Mouse (Mus musculus) limb, embryonic 11.5 days (tissue): ENCODE results near the gene Myo1c. TPM values are rescaled to one million over a fixed set of nuclear protein-coding genes. Genes with fewer than 3 reads are reported as not detected.

Experiments used
- ATAC-seq: fragments of 200-750 bp; cut with Nextera tagmentation; 2 replicates; pipeline ENCODE4 v1.8.0; 2017; ENCODE audit warnings: low read depth; ENCODE audit not compliant: insufficient number of reproducible peaks, low FRiP score, low TSS enrichment
- DNase-seq: peaks from one replicate; pipeline ENCODE4 v3.0.0-alpha.2; 2015; ENCODE audit warnings: low spot score
- H3K27ac ChIP-seq: fragments of 300-500 bp; sonication (generic); replicated peaks from 2 replicates; pipeline ENCODE4 v1.5.1; 2014; ENCODE audit warnings: low read depth, mild to moderate bottlenecking, low read length
- H3K27me3 ChIP-seq: fragments of 300-500 bp; sonication (generic); 2 replicates; pipeline ENCODE4 v1.6.1; 2014; ENCODE audit warnings: mild to moderate bottlenecking, low read length, mixed read lengths; ENCODE audit not compliant: control insufficient read depth, insufficient read depth
- H3K36me3 ChIP-seq: fragments of 300-500 bp; sonication (generic); 2 replicates; pipeline ENCODE4 v1.6.1; 2014; ENCODE audit warnings: mild to moderate bottlenecking, low read length, moderate library complexity, mixed read lengths; ENCODE audit not compliant: control insufficient read depth, insufficient read depth
- H3K4me1 ChIP-seq: fragments of 300-500 bp; sonication (generic); 2 replicates; pipeline ENCODE4 v1.6.1; 2014; ENCODE audit warnings: low read length, mixed read lengths; ENCODE audit not compliant: control insufficient read depth, insufficient read depth
- H3K4me2 ChIP-seq: fragments of 300-500 bp; sonication (generic); 2 replicates; pipeline ENCODE4 v1.6.1; 2014; ENCODE audit warnings: low read depth, mild to moderate bottlenecking, moderate library complexity; ENCODE audit not compliant: severe bottlenecking
- H3K4me3 ChIP-seq: fragments of 300-500 bp; sonication (generic); 2 replicates; pipeline ENCODE4 v1.5.1; 2014; ENCODE audit warnings: low read depth, low read length
- H3K9ac ChIP-seq: fragments of 300-500 bp; sonication (generic); 2 replicates; pipeline ENCODE4 v1.6.1; 2014; ENCODE audit warnings: mild to moderate bottlenecking, low read length
- H3K9me3 ChIP-seq: fragments of 300-500 bp; sonication (generic); 2 replicates; pipeline ENCODE4 v1.6.1; 2016; ENCODE audit warnings: low read length; ENCODE audit not compliant: control insufficient read depth
- WGBS: fragments of 180-500 bp; shearing (Covaris S2); extraction: QIAGEN DNeasy Blood & Tissue Kit; methylation state at CpG from one replicate; pipeline ENCODE4 v1.1.7; 2014; 5-methylcytosine and 5-hydroxymethylcytosine counted together
- polyA plus RNA-seq: library from polyadenylated mRNA; unstranded; fragments of >200 nt; fragmentation: Nextera tagmentation; extraction: Ambion mirVana; gene quantifications from 2 replicates; pipeline ENCODE4 v1.2.1, GENCODE M21; 2014

Myo1c gene
- polyA plus RNA-seq, 1 experiment from 2014 or later: 12.8 TPM

- Histone ChIP-seq H3K4me3 (no peak overlapping the region), H3K9me3 (no peaks in the 10 kb centered on the region), H3K27me3 (peaks cover 15% of the 10 kb centered on the region), H3K36me3 (peaks cover 6% of the 10 kb centered on the region; the same call in 1 of the 2 replicates), H3K27ac (no peak overlapping the region), H3K4me2 (no peak overlapping the region), H3K4me1 (peaks cover 16% of the 10 kb centered on the region), H3K9ac (no peak overlapping the region)
- ATAC-seq: no peak
- no peak for DNase-seq
Measured at GRCm38 (mm10) chr11:75657841-75658240, 7.5 kb downstream of the Myo1c start.

GRCm38 (mm10) chr11:75658311-75658710 is 8.0 kb downstream of the Myo1c start:
- Histone ChIP-seq H3K27ac (no peak overlapping the region), H3K4me3 (no peak overlapping the region), H3K9ac (no peak overlapping the region), H3K4me2 (no peak overlapping the region), H3K9me3 (no peaks in the 10 kb centered on the region), H3K4me1 (peaks cover 15% of the 10 kb centered on the region), H3K27me3 (peaks cover 11% of the 10 kb centered on the region), H3K36me3 (peaks cover 6% of the 10 kb centered on the region; the same call in 1 of the 2 replicates)
- 91% methylated on average over 13 of the region's 13 CpGs for WGBS
- no peak for DNase-seq
- no peak for ATAC-seq

- no peak overlapping the region for H3K27ac ChIP-seq
- 81% methylated on average over 14 of the region's 14 CpGs for WGBS
- H3K9ac ChIP-seq: no peak overlapping the region
- H3K9me3 ChIP-seq: no peaks in the 10 kb centered on the region
- H3K4me2 ChIP-seq: no peak overlapping the region
- peaks cover 8% of the 10 kb centered on the region for H3K27me3 ChIP-seq
- ATAC-seq (no peak), DNase-seq (no peak)
- peaks cover 6% of the 10 kb centered on the region; the same call in 1 of the 2 replicates for H3K36me3 ChIP-seq
- no peak overlapping the region for H3K4me3 ChIP-seq
- peaks cover 9% of the 10 kb centered on the region; the same call in 1 of the 2 replicates for H3K4me1 ChIP-seq
Measured at GRCm38 (mm10) chr11:75658996-75659750, 8.9 kb downstream of the Myo1c start.

DNA sequence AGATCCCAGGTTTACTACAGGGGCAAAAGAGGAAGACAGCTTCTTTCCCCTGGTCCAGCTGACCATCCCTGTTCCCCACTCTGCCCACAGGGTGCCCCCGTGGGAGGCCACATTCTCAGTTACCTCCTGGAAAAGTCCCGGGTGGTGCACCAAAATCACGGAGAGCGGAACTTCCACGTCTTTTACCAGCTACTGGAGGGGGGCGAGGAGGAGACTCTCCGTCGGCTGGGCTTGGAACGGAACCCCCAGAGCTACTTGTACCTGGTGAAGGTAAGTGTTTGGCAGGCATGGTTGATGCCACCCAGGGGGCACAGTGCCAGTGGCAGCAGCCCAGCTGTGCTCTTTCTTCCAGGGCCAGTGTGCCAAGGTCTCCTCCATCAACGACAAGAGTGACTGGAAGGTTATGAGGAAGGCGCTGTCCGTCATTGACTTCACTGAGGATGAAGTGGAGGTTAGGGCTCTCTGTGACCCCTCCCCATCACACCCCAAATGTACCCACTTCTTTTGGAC is 9.8 kb downstream of the Myo1c start:
- DNase-seq: no peak
- peaks cover 6% of the 10 kb centered on the region; the same call in 1 of the 2 replicates for H3K36me3 ChIP-seq

DNA sequence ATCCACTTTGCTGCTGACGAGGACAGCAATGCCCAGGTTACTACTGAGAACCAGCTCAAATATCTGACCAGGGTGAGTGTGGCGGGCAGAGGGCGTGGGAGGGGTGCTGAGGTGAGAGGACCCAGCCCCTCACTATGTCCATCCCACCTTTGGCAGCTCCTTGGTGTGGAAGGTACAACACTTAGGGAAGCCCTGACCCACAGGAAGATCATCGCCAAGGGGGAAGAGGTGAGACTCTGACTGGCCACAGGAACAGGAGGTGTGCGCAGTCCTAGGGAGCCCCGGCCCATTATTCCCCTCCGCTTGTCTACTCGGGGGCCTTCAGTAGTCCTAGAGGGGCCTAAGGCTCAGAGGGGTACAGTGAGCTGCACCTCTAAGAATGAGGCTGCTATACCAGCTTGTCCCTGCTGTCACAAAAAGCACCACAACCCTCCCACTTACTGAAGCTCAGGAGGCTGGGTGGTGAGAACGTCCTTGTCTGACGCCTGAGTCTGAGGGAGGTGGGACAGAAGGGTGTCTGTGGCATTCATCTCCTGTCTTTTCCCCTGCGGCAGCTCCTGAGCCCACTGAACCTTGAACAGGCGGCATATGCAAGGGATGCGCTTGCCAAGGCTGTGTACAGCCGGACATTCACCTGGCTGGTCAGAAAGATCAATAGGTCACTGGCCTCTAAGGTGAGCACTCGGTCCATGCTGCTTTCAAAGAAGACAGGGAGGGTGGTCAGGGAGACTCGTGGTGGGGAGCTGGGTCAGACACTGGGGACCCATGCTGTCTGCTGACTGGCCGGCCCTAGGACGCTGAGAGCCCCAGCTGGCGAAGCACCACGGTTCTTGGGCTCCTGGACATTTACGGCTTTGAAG is 10.9 kb downstream of the Myo1c start:
- Histone ChIP-seq H3K4me2 (no peak overlapping the region), H3K27ac (no peak overlapping the region), H3K4me1 (peaks cover 3% of the 10 kb centered on the region; the same call in 1 of the 2 replicates), H3K9ac (no peak overlapping the region), H3K9me3 (no peaks in the 10 kb centered on the region), H3K4me3 (no peak overlapping the region), H3K27me3 (no peaks in the 10 kb centered on the region), H3K36me3 (peaks cover 6% of the 10 kb centered on the region; the same call in 1 of the 2 replicates)
- no peak for ATAC-seq
- no peak for DNase-seq
- 89% methylated on average over 21 of the region's 21 CpGs for WGBS

More for the DNA sequence above, 9.8 kb downstream of the Myo1c start:
- H3K27me3 ChIP-seq: peaks cover under 1% of the 10 kb centered on the region; the same call in 1 of the 2 replicates
- peaks cover 5% of the 10 kb centered on the region; the same call in 1 of the 2 replicates for H3K4me1 ChIP-seq
- no peak for ATAC-seq
- no peak overlapping the region for H3K9ac ChIP-seq
- WGBS: 94% methylated on average over 12 of the region's 12 CpGs
- H3K4me3 ChIP-seq: no peak overlapping the region
- H3K27ac ChIP-seq: no peak overlapping the region
- H3K4me2 ChIP-seq: no peak overlapping the region
- H3K9me3 ChIP-seq: no peaks in the 10 kb centered on the region

DNA sequence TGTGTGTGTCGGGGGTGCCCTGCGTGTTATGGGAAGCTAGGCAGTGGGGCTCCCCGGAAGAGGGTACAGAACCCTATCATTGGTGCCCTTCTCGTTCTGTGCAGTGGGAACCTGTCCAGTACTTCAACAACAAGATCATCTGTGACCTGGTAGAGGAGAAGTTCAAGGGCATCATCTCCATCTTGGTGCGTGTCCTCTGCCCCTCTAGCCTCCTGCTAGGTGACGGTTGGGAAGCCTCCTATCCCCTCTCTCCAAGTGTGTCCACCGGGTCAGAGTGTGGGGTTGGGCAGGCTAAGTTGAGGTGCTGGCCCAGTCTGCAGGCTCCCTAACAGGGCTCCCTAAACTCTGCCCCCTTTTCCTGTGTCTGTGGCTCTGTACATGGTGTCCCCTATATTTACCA is 11.8 kb downstream of the Myo1c start:
- 91% methylated on average over 7 of the region's 7 CpGs for WGBS
- ATAC-seq: no peak
- H3K36me3 ChIP-seq: peaks cover 6% of the 10 kb centered on the region; the same call in 1 of the 2 replicates

GRCm38 (mm10) chr11:75666296-75666695 is 16.0 kb downstream of the Myo1c start:
- Histone ChIP-seq H3K27me3 (no peaks in the 10 kb centered on the region), H3K9ac (no peak overlapping the region), H3K9me3 (no peaks in the 10 kb centered on the region), H3K4me3 (no peak overlapping the region), H3K27ac (no peak overlapping the region), H3K4me2 (no peak overlapping the region), H3K36me3 (peaks cover 16% of the 10 kb centered on the region), H3K4me1 (no peaks in the 10 kb centered on the region)
- 95% methylated on average over 6 of the region's 6 CpGs for WGBS
- ATAC-seq (no peak), DNase-seq (no peak)

More for the DNA sequence above, 11.8 kb downstream of the Myo1c start:
- no peak for DNase-seq
- Histone ChIP-seq H3K4me1 (no peaks in the 10 kb centered on the region), H3K4me2 (no peak overlapping the region), H3K9ac (no peak overlapping the region), H3K4me3 (no peak overlapping the region), H3K27ac (no peak overlapping the region), H3K9me3 (no peaks in the 10 kb centered on the region), H3K27me3 (no peaks in the 10 kb centered on the region)

DNA sequence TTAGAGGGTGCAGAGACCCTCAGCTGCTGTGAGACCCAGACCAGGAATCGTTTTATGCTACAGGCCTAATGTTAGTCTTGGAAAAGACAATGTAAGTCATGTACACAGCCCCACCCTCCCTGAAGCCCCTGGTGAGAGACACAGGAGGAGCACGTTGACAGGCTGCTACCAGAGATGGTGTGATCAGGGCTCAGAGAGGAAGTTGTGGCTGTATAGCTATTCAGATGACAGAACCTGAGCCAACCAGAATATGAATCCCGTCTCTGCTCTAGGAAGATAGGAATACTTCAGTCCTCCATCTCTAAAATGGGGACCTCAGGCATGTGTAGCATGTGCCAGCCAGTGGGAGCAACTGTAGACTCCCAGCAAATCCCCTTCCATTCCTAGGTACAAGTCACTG is 18.3 kb downstream of the Myo1c start:
- WGBS: 88% methylated on average over 3 of the region's 3 CpGs
- H3K4me2 ChIP-seq: no peak overlapping the region
- no peaks in the 10 kb centered on the region for H3K9me3 ChIP-seq
- H3K9ac ChIP-seq: no peak overlapping the region
- DNase-seq (no peak), ATAC-seq (no peak)
- no peaks in the 10 kb centered on the region for H3K27me3 ChIP-seq
- H3K36me3 ChIP-seq: peaks cover 13% of the 10 kb centered on the region
- H3K4me1 ChIP-seq: no peaks in the 10 kb centered on the region
- no peak overlapping the region for H3K4me3 ChIP-seq
- no peak overlapping the region for H3K27ac ChIP-seq
